Comparison of ENCODE assay signal across 8 mouse cellular contexts in the genomic region with DNA sequence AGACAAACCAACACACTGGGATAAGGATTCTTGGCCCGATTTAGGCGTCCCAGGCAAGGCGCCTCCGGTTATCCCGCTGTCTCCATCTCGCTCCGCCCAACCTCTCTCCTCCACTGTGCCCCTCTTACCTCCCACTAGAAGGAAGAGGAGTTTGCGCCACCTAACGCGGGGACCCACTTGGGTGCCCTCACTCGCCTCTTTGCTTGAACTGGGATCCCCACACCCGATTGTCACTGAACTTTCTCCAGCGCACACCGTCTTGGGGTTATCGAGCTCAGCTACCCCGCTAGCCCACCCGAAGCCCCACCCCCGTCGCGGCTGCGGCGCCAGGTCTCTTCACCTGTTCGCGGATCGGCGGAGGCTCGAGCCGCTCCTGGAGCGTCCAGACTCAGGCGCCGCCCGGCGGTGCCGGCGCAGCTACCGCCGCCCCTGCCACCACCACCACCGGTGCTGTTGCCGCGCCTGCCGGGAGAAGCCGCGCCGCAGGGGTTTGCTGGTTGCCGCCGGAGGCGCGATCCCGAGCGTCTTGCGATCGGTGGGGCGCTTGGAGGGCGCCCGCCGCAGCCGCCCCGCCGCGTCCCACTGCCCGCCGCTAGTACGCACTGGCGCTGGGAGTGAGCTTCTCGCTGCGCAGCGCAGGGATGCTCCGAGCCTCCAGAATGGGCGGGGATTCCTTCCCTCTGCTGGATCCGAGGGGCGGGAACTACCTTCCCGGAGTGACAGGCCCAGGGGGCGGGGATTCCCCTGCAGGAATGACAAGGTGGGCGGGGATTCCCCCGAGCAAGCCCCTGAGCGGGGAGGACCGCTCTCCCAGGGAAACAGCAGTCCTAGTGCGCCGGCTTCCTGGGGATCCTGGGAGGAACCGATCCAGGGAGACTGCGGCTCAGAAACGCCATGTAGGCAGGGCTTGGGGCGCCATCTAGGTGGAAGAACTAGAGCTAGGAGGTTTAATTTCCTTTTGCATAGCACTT. TPM values are rescaled to one million over a fixed set of nuclear protein-coding genes. Genes with fewer than 3 reads are reported as not detected.
DNase-seq lines count a peak whose midpoint lies in the region; ATAC-seq and TF ChIP-seq lines count a peak whose summit lies in the region.

Pdzd2 (minus strand) TSS at position 648 of the 971 bp plus-strand sequence.

- no peak for TF ChIP-seq CTCF in bone marrow macrophage, adult 2 months (IDR thresholded peaks at IDR 0.05; ENCODE audit: low read depth, low read length)

- no peaks in the 10 kb centered on the region for H3K36me3 ChIP-seq in embryonic facial prominence, embryonic 14.5 days (ENCODE audit: control insufficient read depth, insufficient read depth, low read length)
- H3K36me3 ChIP-seq in midbrain, embryonic 10.5 days: no peaks in the 10 kb centered on the region

- DNase-seq in embryonic facial prominence, embryonic 14.5 days (ENCODE audit: low spot score): peak; percentile 98
- peak; percentile 95 to 97 for DNase-seq in heart, adult 18-20 months
- peak; percentile 92 for DNase-seq in kidney, adult 11 months
- DNase-seq in left cerebral cortex, postnatal 36 days (ENCODE audit: low spot score in 2 of 2): peak; percentile 97 to 98
- peak; percentile 96 for DNase-seq in midbrain, embryonic 10.5 days (ENCODE audit: low spot score)
- DNase-seq in spleen, adult 12 weeks (ENCODE audit: low spot score): peak; percentile 25
- DNase-seq in adipocyte (ENCODE audit: low spot score): no peak

- under 1% methylated on average over 47 of the region's 83 CpGs for WGBS in embryonic facial prominence, embryonic 14.5 days
- WGBS in midbrain, embryonic 10.5 days: under 1% methylated on average over 83 of the region's 83 CpGs

- intact Hi-C loops in left cerebral cortex, postnatal 36 days (cut with DNase I): loop anchor here (1.0 to 5.0 kb wide), 4 partner anchors 52 to 152 kb away; no protein-coding TSS in a partner anchor

- TF ChIP-seq POLR2A in bone marrow macrophage, adult 2 months (IDR thresholded peaks at IDR 0.05; ENCODE audit: borderline replicate concordance, low read depth, low read length): no peak

- H3K4me2 ChIP-seq in embryonic facial prominence, embryonic 14.5 days (ENCODE audit: low read depth, low read length): peak within 1 kb of the TSS; percentile 85

- H3K27me3 ChIP-seq in embryonic facial prominence, embryonic 14.5 days (replicated peaks; ENCODE audit: control insufficient read depth, insufficient read depth, low read length): peaks cover 6% of the 10 kb centered on the region; the same call in 1 of the 2 replicates
- peaks cover 43% of the 10 kb centered on the region for H3K27me3 ChIP-seq in midbrain, embryonic 10.5 days (ENCODE audit: low read depth, poor library complexity, severe bottlenecking)

- ATAC-seq in embryonic facial prominence, embryonic 14.5 days (ENCODE audit: low read depth): peak; percentile 98

- no peaks in the 10 kb centered on the region for H3K4me1 ChIP-seq in bone marrow macrophage, adult 2 months (ENCODE audit: control insufficient read depth, insufficient read depth, low read length)
- H3K4me1 ChIP-seq in embryonic facial prominence, embryonic 14.5 days (ENCODE audit: control insufficient read depth, insufficient read depth, low read length): no peaks in the 10 kb centered on the region
- H3K4me1 ChIP-seq in midbrain, embryonic 10.5 days: peaks cover 24% of the 10 kb centered on the region

- no peak within 1 kb of the TSS for H3K27ac ChIP-seq in bone marrow macrophage, adult 2 months (ENCODE audit: insufficient read depth, low read depth, low read length)
- peak within 1 kb of the TSS; percentile 49 for H3K27ac ChIP-seq in embryonic facial prominence, embryonic 14.5 days (replicated peaks; ENCODE audit: low read depth, low read length)
- H3K27ac ChIP-seq in midbrain, embryonic 10.5 days (replicated peaks): peak within 1 kb of the TSS; percentile 78

- peak within 1 kb of the TSS; percentile 68 for H3K9ac ChIP-seq in embryonic facial prominence, embryonic 14.5 days (ENCODE audit: low read depth, low read length)

- peak within 1 kb of the TSS; percentile 22 for H3K4me3 ChIP-seq in bone marrow macrophage, adult 2 months (ENCODE audit: insufficient read depth, low read length)
- H3K4me3 ChIP-seq in embryonic facial prominence, embryonic 14.5 days (ENCODE audit: low read depth, low read length): peak within 1 kb of the TSS; percentile 69
- peak within 1 kb of the TSS; percentile 76 for H3K4me3 ChIP-seq in midbrain, embryonic 10.5 days

- H3K9me3 ChIP-seq in embryonic facial prominence, embryonic 14.5 days (ENCODE audit: control insufficient read depth, low read length): no peaks in the 10 kb centered on the region
- no peaks in the 10 kb centered on the region for H3K9me3 ChIP-seq in midbrain, embryonic 10.5 days (replicated peaks)

RNA-seq across cellular contexts. Expression of gene Pdzd2, which starts in this region (rescaled TPM):
- polyA plus RNA-seq in bone marrow macrophage, adult 2 months (2012; ENCODE audit: insufficient read depth, insufficient read length, missing spikeins): not detected in 2 replicates
- polyA plus RNA-seq in embryonic facial prominence, embryonic 14.5 days (2014; fragmentation: Nextera tagmentation; extraction: Ambion mirVana): 22.3 and 28.0 TPM in 2 replicates
- total RNA-seq in heart, adult 18-20 months (2021): 10 to 100 TPM; 68.0 to 82.0 TPM
- total RNA-seq in left cerebral cortex, postnatal 36 days (2021): 10 to 100 TPM; 63.7 to 94.1 TPM
- 6.1 TPM in 2 replicates for polyA plus RNA-seq in midbrain, embryonic 10.5 days (2016; fragmentation: Nextera tagmentation; extraction: Ambion mirVana)

Comparison
In these comparisons a context has a peak if more than half of its experiments do, and no peak if none do; other contexts are left out.
1. H3K4me3 ChIP-seq: peak in every context shown above with its lines; median percentile 76 in midbrain, embryonic 10.5 days; 69 in embryonic facial prominence, embryonic 14.5 days; 22 in bone marrow macrophage, adult 2 months.